Mouse (Mus musculus): ENCODE measurements around the gene Tpt1. TPM values are rescaled to one million over a fixed set of nuclear protein-coding genes. Genes with fewer than 3 reads are reported as not detected.

Gene Tpt1
- polyA plus RNA-seq (2012; fragmentation: generic; extraction: Trizol) = 1,000 to 10,000 TPM; 1,193 to 3,304 TPM

DNA sequence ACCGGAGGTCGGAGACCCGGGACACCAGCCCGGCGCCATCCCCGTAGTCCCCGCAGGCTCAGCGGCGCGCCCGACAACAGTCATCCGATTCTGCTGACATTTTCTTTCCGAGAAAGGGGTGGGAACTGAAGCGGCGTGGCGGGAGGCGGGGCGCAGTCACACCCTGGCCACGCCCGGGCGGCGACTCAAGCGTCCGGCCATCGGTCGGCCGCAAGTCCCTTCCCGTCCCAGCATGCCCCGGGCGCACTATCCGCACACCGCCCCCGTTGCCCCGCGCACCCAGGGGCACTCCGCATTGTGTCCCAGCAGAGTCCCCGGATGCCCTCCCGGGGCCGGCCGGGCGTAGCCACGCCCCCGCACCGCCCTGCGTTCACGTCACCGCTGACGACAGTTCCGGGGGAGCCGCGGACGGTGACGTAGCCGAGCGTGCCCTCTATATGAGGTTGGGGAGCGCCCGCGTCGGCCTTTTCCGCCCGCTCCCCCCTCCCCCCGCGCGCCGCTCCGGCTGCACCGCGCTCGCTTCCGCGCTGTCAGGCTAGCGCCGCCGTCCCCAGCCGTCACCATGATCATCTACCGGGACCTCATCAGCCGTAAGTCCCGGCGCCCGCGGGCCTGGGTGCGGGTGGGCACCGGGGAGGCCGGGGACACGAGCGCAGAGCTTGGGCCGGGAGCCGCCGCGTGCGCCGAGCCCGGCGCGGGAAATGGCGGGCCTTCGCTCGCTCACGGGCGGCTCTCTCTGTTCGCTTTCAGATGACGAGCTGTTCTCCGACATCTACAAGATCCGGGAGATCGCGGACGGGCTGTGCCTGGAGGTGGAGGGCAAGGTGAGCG, at the start of gene Tpt1:
Gene Tpt1 (plus strand): TSS at position 227 of the 831 bp plus-strand sequence.

Other genes with a start within 250 kb of the Tpt1 start
- gene Erich6b, start 202.8 kb upstream of the Tpt1 start, polyA plus RNA-seq (2012; fragmentation: generic; extraction: Trizol) = not detected
- 1 to 10 TPM in 1 of 2 experiments, under 1 TPM in 1; 0.35 to 7.2 TPM for gene Cog3, start 90.6 kb upstream of the Tpt1 start, polyA plus RNA-seq (2012; fragmentation: generic; extraction: Trizol)
- gene Slc25a30, start 58.1 kb upstream of the Tpt1 start, polyA plus RNA-seq (2012; fragmentation: generic; extraction: Trizol) = 1 to 10 TPM; 1.0 to 5.5 TPM
- gene Kctd4, start 109.9 kb downstream of the Tpt1 start, polyA plus RNA-seq (2012; fragmentation: generic; extraction: Trizol) = under 1 TPM in 1 of 2 experiments, not detected in 1; 0.02 TPM
- gene Gtf2f2, start 165.8 kb downstream of the Tpt1 start, polyA plus RNA-seq (2012; fragmentation: generic; extraction: Trizol) = 10 to 100 TPM; 10.8 to 12.2 TPM